Mouse (Mus musculus) cerebellum, adult 11 months (tissue): ENCODE measurements around the gene Hpse2.
"Not testable (repeated sequence)": the region's sequence is repeated elsewhere in the genome, so short reads cannot be mapped to it uniquely, and the experiment has no call there.

ENCODE experiments used
- DNase-seq: peaks from one replicate; pipeline ENCODE4 v3.0.0; 2022

Hpse2 gene

GRCm38 (mm10) chr19:43388017-43388904 lies at the start of gene Hpse2:
Gene Hpse2 (minus strand): TSS chr19:43388355.
- DNase-seq, result no peak

- no peak for DNase-seq
Observed at GRCm38 (mm10) chr19:43427446-43428224, 39.5 kb upstream of the Hpse2 start.

- DNase-seq, result no peak
Observed at GRCm38 (mm10) chr19:43424082-43424481, 35.9 kb upstream of the Hpse2 start.

GRCm38 (mm10) chr19:43420506-43420905 lies 32.4 kb upstream of the Hpse2 start:
- DNase-seq, result no peak

GRCm38 (mm10) chr19:43415565-43415964 lies 27.4 kb upstream of the Hpse2 start:
- DNase-seq, result no peak

- no peak for DNase-seq
Observed at GRCm38 (mm10) chr19:43407181-43407580, 19.0 kb upstream of the Hpse2 start.

GRCm38 (mm10) chr19:43396327-43396726 lies 8.2 kb upstream of the Hpse2 start:
- peak; percentile 26 for DNase-seq

GRCm38 (mm10) chr19:43387071-43387770 lies 934 bp downstream of the Hpse2 start:
- no peak for DNase-seq

GRCm38 (mm10) chr19:43386041-43386952 lies 1.9 kb downstream of the Hpse2 start:
- no peak for DNase-seq

GRCm38 (mm10) chr19:43385451-43385850 lies 2.7 kb downstream of the Hpse2 start:
- DNase-seq, result no peak

- DNase-seq, result no peak
Observed at GRCm38 (mm10) chr19:43384978-43385431, 3.1 kb downstream of the Hpse2 start.

GRCm38 (mm10) chr19:43384346-43384977 lies 3.7 kb downstream of the Hpse2 start:
- no peak for DNase-seq

- no peak for DNase-seq
Observed at GRCm38 (mm10) chr19:43358830-43359229, 29.3 kb downstream of the Hpse2 start.

- DNase-seq, result no peak
Observed at GRCm38 (mm10) chr19:43311125-43311524, 77.0 kb downstream of the Hpse2 start.

- DNase-seq, result no peak
Observed at GRCm38 (mm10) chr19:43306756-43307155, 81.4 kb downstream of the Hpse2 start.

- not testable (repeated sequence) for DNase-seq
Observed at GRCm38 (mm10) chr19:43281336-43281735, 106.8 kb downstream of the Hpse2 start.

GRCm38 (mm10) chr19:43243993-43244392 lies 144.2 kb downstream of the Hpse2 start:
- no peak for DNase-seq

GRCm38 (mm10) chr19:43231711-43232110 lies 156.4 kb downstream of the Hpse2 start:
- no peak for DNase-seq

GRCm38 (mm10) chr19:43193562-43193961 lies 194.6 kb downstream of the Hpse2 start:
- DNase-seq, result no peak

GRCm38 (mm10) chr19:43175437-43175965 lies 212.7 kb downstream of the Hpse2 start:
- no peak for DNase-seq

GRCm38 (mm10) chr19:43174812-43175211 lies 213.3 kb downstream of the Hpse2 start:
- no peak for DNase-seq
